Mouse (Mus musculus) forebrain, postnatal 0 days (tissue): ENCODE measurements around the gene Slc24a4. TPM values are rescaled to one million over a fixed set of nuclear protein-coding genes. Genes with fewer than 3 reads are reported as not detected.

Experiments
- ATAC-seq: fragments of 200-750 bp; cut with Nextera tagmentation; 2 replicates; pipeline ENCODE4 v1.8.0; 2017; ENCODE audit warnings: mild to moderate bottlenecking, moderate library complexity
- DNase-seq: peaks from one replicate; pipeline ENCODE4 v3.0.0-alpha.2; 2015
- H3K27ac ChIP-seq: fragments of 300-500 bp; sonication (generic); 2 replicates; pipeline ENCODE4 v1.5.1; 2014; ENCODE audit warnings: low read depth, mild to moderate bottlenecking, antibody characterized with exemption, low read length, moderate library complexity, mixed read lengths
- H3K27me3 ChIP-seq: fragments of 300-500 bp; sonication (generic); 2 replicates; pipeline ENCODE4 v1.6.1; 2014; ENCODE audit warnings: mild to moderate bottlenecking, low read length, mixed read lengths; ENCODE audit not compliant: insufficient read depth
- H3K36me3 ChIP-seq: fragments of 300-500 bp; sonication (generic); 2 replicates; pipeline ENCODE4 v1.6.1; 2014; ENCODE audit warnings: mild to moderate bottlenecking, moderate library complexity; ENCODE audit not compliant: insufficient read depth
- H3K4me1 ChIP-seq: fragments of 300-500 bp; sonication (generic); 2 replicates; pipeline ENCODE4 v1.6.1; 2014; ENCODE audit warnings: antibody characterized with exemption; ENCODE audit not compliant: insufficient read depth
- H3K4me2 ChIP-seq: fragments of 300-500 bp; sonication (generic); 2 replicates; pipeline ENCODE4 v1.6.1; 2014; ENCODE audit warnings: low read depth, mild to moderate bottlenecking, moderate library complexity
- H3K4me3 ChIP-seq: fragments of 300-500 bp; sonication (generic); 2 replicates; pipeline ENCODE4 v1.5.1; 2014; ENCODE audit warnings: low read depth, low read length, mixed read lengths
- H3K9ac ChIP-seq: fragments of 300-500 bp; sonication (generic); 2 replicates; pipeline ENCODE4 v1.6.1; 2014; ENCODE audit warnings: mild to moderate bottlenecking
- H3K9me3 ChIP-seq: fragments of 300-500 bp; sonication (generic); 2 replicates; pipeline ENCODE4 v1.6.1; 2016; ENCODE audit warnings: low read length
- CTCF ChIP-seq: sonication (generic); IDR thresholded peaks from 2 replicates; pipeline ENCODE4 v1.5.1; 2016; ENCODE audit warnings: antibody characterized with exemption, control low read depth, low read depth
- WGBS: fragments of 180-500 bp; shearing (Covaris S2); extraction: QIAGEN DNeasy Blood & Tissue Kit; methylation state at CpG from one replicate; pipeline ENCODE4 v1.1.7; 2014; 5-methylcytosine and 5-hydroxymethylcytosine counted together
- polyA plus RNA-seq: library from polyadenylated mRNA; unstranded; fragments of >200 nt; fragmentation: Nextera tagmentation; extraction: Ambion mirVana; gene quantifications from 2 replicates; pipeline ENCODE4 v1.2.1, GENCODE M21; 2015
- total RNA-seq: library from RNA; depleted of rRNA; stranded (reverse); fragments of >200 nt; gene quantifications from 2 replicates; pipeline ENCODE4 v1.2.3, GENCODE M21; 2014

Slc24a4 gene
- total and polyA plus RNA-seq, 2 experiments from 2014 or later, result 2.4 to 5.6 TPM

- no peak overlapping the region; the same call in 1 of the 2 replicates for H3K4me2 ChIP-seq
These were observed 16.0 kb upstream of the Slc24a4 start for GRCm38 (mm10) chr12:102112491-102112890.

GRCm38 (mm10) chr12:102112901-102113300 lies 15.6 kb upstream of the Slc24a4 start:
- DNase-seq (no peak), ATAC-seq (peak; percentile 16; the same call in 1 of the 2 replicates)
- no peaks in the 10 kb centered on the region for H3K9me3 ChIP-seq
- no peak for TF ChIP-seq CTCF
- no peaks in the 10 kb centered on the region for H3K27me3 ChIP-seq
- 51% methylated on average over 7 of the region's 7 CpGs for WGBS
- H3K4me1 ChIP-seq, result peaks cover 12% of the 10 kb centered on the region
- no peaks in the 10 kb centered on the region for H3K36me3 ChIP-seq
- no peak overlapping the region for H3K27ac ChIP-seq
- H3K9ac ChIP-seq, result no peak overlapping the region
- H3K4me2 ChIP-seq, result no peak overlapping the region
- no peak overlapping the region for H3K4me3 ChIP-seq

More at GRCm38 (mm10) chr12:102112491-102112890, 16.0 kb upstream of the Slc24a4 start:
- Histone ChIP-seq H3K27ac (peak overlapping the region; percentile 1; the same call in 1 of the 2 replicates), H3K4me3 (no peak overlapping the region), H3K4me1 (peaks cover 12% of the 10 kb centered on the region), H3K9ac (no peak overlapping the region), H3K36me3 (no peaks in the 10 kb centered on the region), H3K27me3 (no peaks in the 10 kb centered on the region), H3K9me3 (no peaks in the 10 kb centered on the region)
- ATAC-seq, result peak; percentile 93
- peak; percentile 78 for DNase-seq
- 24% methylated on average over 4 of the region's 4 CpGs for WGBS
- no peak for TF ChIP-seq CTCF

GRCm38 (mm10) chr12:102113391-102113790 lies 15.1 kb upstream of the Slc24a4 start:
- no peak overlapping the region for H3K27ac ChIP-seq
- ATAC-seq, result no peak
- H3K4me3 ChIP-seq, result no peak overlapping the region
- no peak overlapping the region for H3K4me2 ChIP-seq
- 67% methylated on average over 3 of the region's 3 CpGs for WGBS
- H3K9me3 ChIP-seq, result no peaks in the 10 kb centered on the region
- no peak for DNase-seq
- no peaks in the 10 kb centered on the region for H3K27me3 ChIP-seq
- H3K36me3 ChIP-seq, result no peaks in the 10 kb centered on the region
- no peak for TF ChIP-seq CTCF
- peaks cover 12% of the 10 kb centered on the region for H3K4me1 ChIP-seq
- H3K9ac ChIP-seq, result no peak overlapping the region

GRCm38 (mm10) chr12:102116580-102116979 lies 12.0 kb upstream of the Slc24a4 start:
- no peak overlapping the region for H3K4me3 ChIP-seq
- H3K9me3 ChIP-seq, result no peaks in the 10 kb centered on the region
- no peak for TF ChIP-seq CTCF
- DNase-seq (no peak), ATAC-seq (no peak)
- no peak overlapping the region for H3K27ac ChIP-seq
- H3K27me3 ChIP-seq, result no peaks in the 10 kb centered on the region
- H3K36me3 ChIP-seq, result no peaks in the 10 kb centered on the region
- no peak overlapping the region for H3K9ac ChIP-seq
- no peak overlapping the region for H3K4me2 ChIP-seq
- H3K4me1 ChIP-seq, result peaks cover 12% of the 10 kb centered on the region
- WGBS, result 52% methylated on average over 3 of the region's 3 CpGs

DNA sequence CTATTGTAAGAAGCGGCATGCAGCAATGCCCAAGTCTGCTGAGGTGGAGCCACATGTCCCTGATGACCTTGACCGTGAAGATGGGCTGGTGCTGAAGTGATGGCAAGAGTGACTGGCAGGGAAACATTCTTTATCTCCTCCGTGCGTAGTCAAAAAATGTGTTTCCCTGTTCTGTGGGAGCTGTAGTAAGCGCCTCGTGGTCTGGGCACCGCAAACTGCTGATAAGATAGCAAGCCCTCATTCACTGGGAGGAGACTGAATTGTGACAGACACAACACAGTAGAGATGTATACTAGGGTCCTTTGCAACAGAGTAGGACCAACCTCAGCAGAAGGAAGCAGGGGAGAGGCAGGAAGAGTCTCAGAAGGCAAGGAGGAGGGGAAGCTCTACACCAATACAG lies 10.5 kb upstream of the Slc24a4 start:
- H3K36me3 ChIP-seq, result no peaks in the 10 kb centered on the region
- H3K27me3 ChIP-seq, result no peaks in the 10 kb centered on the region
- H3K4me3 ChIP-seq, result no peak overlapping the region
- H3K4me2 ChIP-seq, result no peak overlapping the region
- DNase-seq, result no peak
- no peak overlapping the region for H3K27ac ChIP-seq
- no peak for TF ChIP-seq CTCF
- 93% methylated on average over 7 of the region's 7 CpGs for WGBS
- no peaks in the 10 kb centered on the region for H3K9me3 ChIP-seq
- peaks cover under 1% of the 10 kb centered on the region; the same call in 1 of the 2 replicates for H3K4me1 ChIP-seq
- ATAC-seq, result no peak
- no peak overlapping the region for H3K9ac ChIP-seq

GRCm38 (mm10) chr12:102127601-102128000 lies 932 bp upstream of the Slc24a4 start:
- peaks cover 10% of the 10 kb centered on the region; the same call in 1 of the 2 replicates for H3K4me1 ChIP-seq
- peaks cover 8% of the 10 kb centered on the region for H3K27me3 ChIP-seq
- no peaks in the 10 kb centered on the region for H3K9me3 ChIP-seq
- ATAC-seq, result no peak
- H3K27ac ChIP-seq, result no peak overlapping the region
- peak overlapping the region; percentile 53; the same call in 1 of the 2 replicates for H3K4me3 ChIP-seq
- DNase-seq, result peak; percentile 43
- peak overlapping the region; percentile 100 for H3K4me2 ChIP-seq
- no peaks in the 10 kb centered on the region for H3K36me3 ChIP-seq
- WGBS, result 7% methylated on average over 7 of the region's 7 CpGs
- no peak for TF ChIP-seq CTCF
- H3K9ac ChIP-seq, result no peak overlapping the region

- Histone ChIP-seq H3K36me3 (no peaks in the 10 kb centered on the region), H3K27me3 (peaks cover 8% of the 10 kb centered on the region), H3K9me3 (no peaks in the 10 kb centered on the region), H3K4me2 (peak overlapping the region; percentile 100), H3K27ac (no peak overlapping the region), H3K4me3 (peak overlapping the region; percentile 53), H3K9ac (peak overlapping the region; percentile 40), H3K4me1 (peaks cover 10% of the 10 kb centered on the region; the same call in 1 of the 2 replicates)
- DNase-seq (peak; percentile 69), ATAC-seq (peak; percentile 84)
- under 1% methylated on average over 73 of the region's 73 CpGs for WGBS
- TF ChIP-seq CTCF, result peak; percentile 64
These were observed 416 bp downstream of the Slc24a4 start for GRCm38 (mm10) chr12:102128791-102129507.
